Mouse (Mus musculus): ENCODE measurements around the gene Prp2.
"Not testable (repeated sequence)": the region's sequence is repeated elsewhere in the genome, so short reads cannot be mapped to it uniquely, and the experiment has no call there.

Gene Prp2

GRCm38 (mm10) chr6:132595613-132596012 is at the start of gene Prp2:
Gene Prp2 (plus strand): TSS chr6:132595913.
- DNase-seq, result not testable (repeated sequence)

- DNase-seq, result not testable (repeated sequence)
Observed at GRCm38 (mm10) chr6:132569509-132569908, 26.2 kb upstream of the Prp2 start, which contains the start of gene Prh1. Gene Prh1 (plus strand): TSS chr6:132569809.

- no peak for DNase-seq
Observed at GRCm38 (mm10) chr6:132649399-132649798, 53.7 kb downstream of the Prp2 start.

All from lung, postnatal 4 days (tissue).